Mouse (Mus musculus) liver, postnatal 0 days (tissue): ENCODE data around the gene Fgf3. TPM values are rescaled to one million over a fixed set of nuclear protein-coding genes. Genes with fewer than 3 reads are reported as not detected.

ENCODE experiments used
- ATAC-seq: fragments of 200-750 bp; cut with Nextera tagmentation; 2 replicates; pipeline ENCODE4 v1.8.0; 2017; ENCODE audit warnings: mild to moderate bottlenecking, moderate library complexity
- DNase-seq: peaks from one replicate; pipeline ENCODE4 v3.0.0-alpha.2; 2016
- H3K27ac ChIP-seq: fragments of 300-500 bp; sonication (generic); 2 replicates; pipeline ENCODE4 v1.5.1; 2014; ENCODE audit warnings: antibody characterized with exemption, moderate library complexity, mild to moderate bottlenecking, low read depth
- H3K27me3 ChIP-seq: fragments of 300-500 bp; sonication (generic); 2 replicates; pipeline ENCODE4 v1.6.1; 2014; ENCODE audit warnings: low read length, control low read depth, mixed read lengths; ENCODE audit not compliant: insufficient read depth
- H3K36me3 ChIP-seq: fragments of 300-500 bp; sonication (generic); replicated peaks from 2 replicates; pipeline ENCODE4 v1.6.1; 2014; ENCODE audit warnings: mild to moderate bottlenecking, control low read depth, low read length, moderate library complexity, mixed read lengths; ENCODE audit not compliant: insufficient read depth
- H3K4me1 ChIP-seq: fragments of 300-500 bp; sonication (generic); 2 replicates; pipeline ENCODE4 v1.6.1; 2014; ENCODE audit warnings: antibody characterized with exemption, mild to moderate bottlenecking, control low read depth; ENCODE audit not compliant: insufficient read depth
- H3K4me2 ChIP-seq: fragments of 300-500 bp; sonication (generic); 2 replicates; pipeline ENCODE4 v1.6.1; 2014; ENCODE audit warnings: low read depth, mild to moderate bottlenecking, low read length, moderate library complexity, mixed read lengths
- H3K4me3 ChIP-seq: fragments of 300-500 bp; sonication (generic); 2 replicates; pipeline ENCODE4 v1.5.1; 2014; ENCODE audit warnings: low read depth, low read length
- H3K9ac ChIP-seq: fragments of 300-500 bp; sonication (generic); replicated peaks from 2 replicates; pipeline ENCODE4 v1.6.1; 2014; ENCODE audit warnings: mild to moderate bottlenecking, moderate library complexity
- H3K9me3 ChIP-seq: fragments of 300-500 bp; sonication (generic); 2 replicates; pipeline ENCODE4 v1.6.1; 2016; ENCODE audit warnings: mild to moderate bottlenecking, control low read depth, low read length, mixed read lengths
- CTCF ChIP-seq: sonication (generic); IDR thresholded peaks from 2 replicates; pipeline ENCODE4 v1.5.1; 2016; ENCODE audit warnings: antibody characterized with exemption, low read depth
- EP300 ChIP-seq: IDR thresholded peaks from 2 replicates; pipeline ENCODE4 v1.6.1; 2016; ENCODE audit warnings: antibody characterized with exemption, low read depth, mild to moderate bottlenecking
- WGBS: fragments of 180-500 bp; shearing (Covaris S2); extraction: QIAGEN DNeasy Blood & Tissue Kit; methylation state at CpG from one replicate; pipeline ENCODE4 v1.1.7; 2014; ENCODE audit not compliant: insufficient replicate concordance; 5-methylcytosine and 5-hydroxymethylcytosine counted together
- polyA plus RNA-seq: library from polyadenylated mRNA; unstranded; fragments of >200 nt; fragmentation: Nextera tagmentation; extraction: Ambion mirVana; gene quantifications from 2 replicates; pipeline ENCODE4 v1.2.1, GENCODE M21; 2015

The Fgf3 gene
- polyA plus RNA-seq, 1 experiment from 2014 or later = not detected

DNA sequence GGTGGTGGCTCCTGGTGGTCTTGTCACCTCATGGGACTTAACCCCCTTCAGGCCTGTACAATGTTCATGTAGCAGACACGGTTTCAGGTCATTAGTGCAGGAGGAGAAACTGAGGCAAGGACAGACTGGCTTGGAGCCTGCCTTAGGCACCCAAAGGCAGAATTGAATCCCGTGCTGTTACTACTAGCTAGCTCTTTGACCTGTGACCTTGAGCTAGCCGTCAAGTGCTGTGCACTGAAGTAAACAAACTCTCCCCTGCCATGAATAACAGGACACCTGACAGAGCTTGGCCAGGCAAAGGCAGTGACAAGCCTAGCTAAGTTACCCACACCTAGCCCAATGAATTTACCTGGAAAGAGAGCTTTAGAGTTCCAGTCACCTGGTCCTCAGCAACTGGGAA is 17.1 kb downstream of the Fgf3 start:
- 38% methylated on average over 3 of the region's 3 CpGs for WGBS
- H3K27me3 ChIP-seq = peaks cover 7% of the 10 kb centered on the region
- ATAC-seq = no peak

DNA sequence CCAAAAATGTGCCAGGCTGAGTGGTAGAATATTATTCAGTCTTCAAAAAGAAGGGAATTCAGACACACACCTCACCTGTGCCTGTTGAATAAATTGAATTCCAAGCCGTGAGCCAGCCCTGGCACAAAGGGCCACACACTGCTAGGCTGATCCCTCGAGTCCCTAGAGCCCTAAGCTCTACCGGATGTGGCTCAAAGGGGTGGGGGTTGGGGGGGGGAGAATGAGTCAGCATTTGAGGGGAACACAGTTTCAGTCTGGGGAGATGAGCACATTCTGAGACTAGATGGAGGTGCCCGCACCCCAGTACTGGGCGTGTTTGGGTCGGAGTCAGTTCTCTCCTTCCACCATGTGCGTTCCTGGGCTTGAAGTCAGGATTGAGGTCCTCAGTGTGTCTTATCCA is 19.3 kb downstream of the Fgf3 start:
- no peak overlapping the region for H3K27ac ChIP-seq

More for the DNA sequence above, 17.1 kb downstream of the Fgf3 start:
- Histone ChIP-seq H3K36me3 (no peaks in the 10 kb centered on the region), H3K9me3 (no peaks in the 10 kb centered on the region), H3K4me3 (no peak overlapping the region), H3K4me1 (no peaks in the 10 kb centered on the region), H3K4me2 (no peak overlapping the region), H3K9ac (no peak overlapping the region), H3K27ac (no peak overlapping the region)
- DNase-seq = no peak
- TF ChIP-seq CTCF (no peak), EP300 (no peak)

DNA sequence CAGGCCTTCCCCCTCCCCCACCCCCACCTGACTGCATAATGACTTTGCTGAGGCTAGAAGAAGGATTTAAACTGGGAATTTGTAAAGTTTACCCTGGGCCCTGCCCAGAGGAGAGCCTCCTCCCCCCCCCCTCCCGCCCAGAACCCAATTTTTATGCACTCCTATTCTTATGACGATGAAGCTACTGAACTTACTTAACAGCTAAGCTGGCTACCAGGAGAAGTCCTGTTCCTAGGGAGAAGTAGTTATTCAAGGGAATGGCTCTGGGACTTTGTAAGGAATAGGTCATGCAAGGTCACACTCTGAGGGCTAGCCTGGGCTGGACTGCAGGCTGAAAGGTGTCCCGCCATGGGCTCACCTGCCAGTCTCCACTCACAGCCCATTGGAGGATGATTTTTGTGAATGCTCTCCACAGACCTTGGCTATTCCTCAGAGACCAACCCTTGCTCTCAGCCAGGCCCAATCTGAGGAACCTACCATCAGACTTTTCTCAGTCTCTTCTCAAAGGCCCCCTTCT is 20.0 kb downstream of the Fgf3 start:
- Histone ChIP-seq H3K4me3 (no peak overlapping the region), H3K9me3 (no peaks in the 10 kb centered on the region), H3K36me3 (no peaks in the 10 kb centered on the region), H3K9ac (no peak overlapping the region), H3K4me2 (no peak overlapping the region), H3K27me3 (peaks cover 36% of the 10 kb centered on the region), H3K4me1 (no peaks in the 10 kb centered on the region), H3K27ac (no peak overlapping the region)
- DNase-seq = no peak
- WGBS = 78% methylated on average over 3 of the region's 3 CpGs
- ATAC-seq = no peak
- TF ChIP-seq CTCF (no peak), EP300 (no peak)

More for the DNA sequence above, 19.3 kb downstream of the Fgf3 start:
- Histone ChIP-seq H3K4me2 (no peak overlapping the region), H3K9ac (no peak overlapping the region), H3K4me1 (no peaks in the 10 kb centered on the region), H3K9me3 (no peaks in the 10 kb centered on the region), H3K27me3 (peaks cover 28% of the 10 kb centered on the region), H3K36me3 (no peaks in the 10 kb centered on the region), H3K4me3 (no peak overlapping the region)
- WGBS = 65% methylated on average over 7 of the region's 7 CpGs
- TF ChIP-seq EP300 (no peak), CTCF (no peak)
- no peak for DNase-seq
- ATAC-seq = no peak

DNA sequence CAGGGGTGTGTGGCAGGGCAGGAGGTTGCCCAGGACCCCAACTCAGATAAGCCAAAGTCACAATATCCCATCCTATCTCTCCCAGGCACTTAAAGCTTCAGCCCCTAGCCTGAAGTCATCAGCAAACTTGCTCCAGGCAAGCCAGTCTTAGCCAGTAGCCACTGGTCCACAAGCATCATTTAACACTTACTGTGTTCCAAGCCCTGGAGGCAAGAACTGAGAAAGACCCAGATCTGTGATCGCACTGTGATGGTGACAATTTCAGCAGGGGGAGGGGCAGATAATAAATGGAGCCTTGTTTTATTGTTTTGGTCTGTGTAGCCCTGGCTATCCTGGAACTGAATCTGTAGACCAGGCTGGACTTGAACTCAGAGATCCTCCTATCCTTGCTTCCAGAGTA is 20.8 kb downstream of the Fgf3 start:
- H3K27ac ChIP-seq = no peak overlapping the region
- TF ChIP-seq CTCF (no peak), EP300 (no peak)
- DNase-seq = no peak
- H3K9me3 ChIP-seq = no peaks in the 10 kb centered on the region
- no peaks in the 10 kb centered on the region for H3K4me1 ChIP-seq
- ATAC-seq = no peak
- 80% methylated on average over 1 of the region's 1 CpGs for WGBS
- H3K36me3 ChIP-seq = no peaks in the 10 kb centered on the region
- no peak overlapping the region for H3K4me2 ChIP-seq
- H3K9ac ChIP-seq = no peak overlapping the region
- peaks cover 44% of the 10 kb centered on the region for H3K27me3 ChIP-seq
- H3K4me3 ChIP-seq = no peak overlapping the region

DNA sequence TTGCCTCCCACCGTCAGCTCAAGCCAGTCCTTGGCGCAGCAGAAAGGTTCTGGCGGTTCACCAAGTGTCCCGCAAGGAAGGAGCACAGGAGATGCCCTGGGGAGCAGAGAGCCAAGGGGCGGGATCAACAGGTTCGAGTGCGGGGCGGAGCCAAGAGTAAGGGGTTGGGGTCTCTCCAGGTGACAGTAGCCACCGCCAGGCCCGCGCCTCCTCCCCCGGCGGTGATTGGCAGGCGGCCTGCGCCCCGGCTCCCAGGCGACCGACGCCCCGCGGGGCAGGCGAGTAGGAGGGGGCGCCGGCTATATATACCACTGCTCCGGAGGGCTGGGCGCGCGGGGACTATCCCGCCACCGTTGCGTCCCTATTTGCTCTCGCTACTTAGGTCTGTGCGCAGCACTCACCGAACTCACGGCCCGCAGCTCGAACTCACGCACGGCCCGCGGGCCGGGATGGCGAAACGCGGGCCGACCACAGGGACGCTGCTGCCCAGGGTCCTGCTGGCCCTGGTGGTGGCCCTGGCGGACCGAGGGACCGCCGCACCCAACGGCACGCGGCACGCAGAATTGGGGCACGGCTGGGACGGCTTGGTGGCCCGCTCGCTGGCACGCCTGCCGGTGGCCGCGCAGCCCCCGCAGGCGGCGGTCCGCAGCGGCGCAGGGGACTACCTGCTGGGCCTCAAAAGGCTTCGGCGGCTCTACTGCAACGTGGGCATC is 23.3 kb downstream of the Fgf3 start:
- no peak overlapping the region for H3K4me3 ChIP-seq
- no peaks in the 10 kb centered on the region for H3K36me3 ChIP-seq
- 4% methylated on average over 61 of the region's 72 CpGs for WGBS
- peaks cover 67% of the 10 kb centered on the region for H3K27me3 ChIP-seq
- no peak overlapping the region for H3K27ac ChIP-seq
- no peak overlapping the region for H3K9ac ChIP-seq
- TF ChIP-seq CTCF (no peak), EP300 (no peak)
- H3K9me3 ChIP-seq = no peaks in the 10 kb centered on the region
- ATAC-seq = no peak
- no peak for DNase-seq
- no peak overlapping the region for H3K4me2 ChIP-seq
- H3K4me1 ChIP-seq = no peaks in the 10 kb centered on the region

DNA sequence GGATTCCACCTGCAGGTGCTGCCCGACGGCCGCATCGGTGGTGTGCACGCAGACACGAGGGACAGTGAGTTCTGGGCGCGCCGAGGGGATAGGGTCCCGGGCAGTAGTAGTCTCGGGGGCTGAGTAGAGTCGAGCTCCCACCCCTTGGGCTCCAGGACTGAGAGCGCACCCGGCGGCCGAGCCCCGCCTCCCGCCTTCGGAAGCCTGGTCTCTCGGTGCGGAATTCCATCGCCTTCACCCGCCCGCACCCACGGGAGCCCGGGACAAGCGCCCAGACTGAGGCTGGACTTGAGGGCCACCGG is 23.8 kb downstream of the Fgf3 start:
- Histone ChIP-seq H3K27me3 (peaks cover 69% of the 10 kb centered on the region), H3K4me2 (no peak overlapping the region), H3K9ac (no peak overlapping the region), H3K4me1 (no peaks in the 10 kb centered on the region), H3K27ac (no peak overlapping the region), H3K36me3 (no peaks in the 10 kb centered on the region), H3K9me3 (no peaks in the 10 kb centered on the region), H3K4me3 (no peak overlapping the region)
- ATAC-seq = no peak
- WGBS = 4% methylated on average over 22 of the region's 28 CpGs
- DNase-seq = no peak
- TF ChIP-seq CTCF = no peak
- TF ChIP-seq EP300 = no peak
